Mouse (Mus musculus): ENCODE results near the gene Csrnp3.

Csrnp3 gene

DNA sequence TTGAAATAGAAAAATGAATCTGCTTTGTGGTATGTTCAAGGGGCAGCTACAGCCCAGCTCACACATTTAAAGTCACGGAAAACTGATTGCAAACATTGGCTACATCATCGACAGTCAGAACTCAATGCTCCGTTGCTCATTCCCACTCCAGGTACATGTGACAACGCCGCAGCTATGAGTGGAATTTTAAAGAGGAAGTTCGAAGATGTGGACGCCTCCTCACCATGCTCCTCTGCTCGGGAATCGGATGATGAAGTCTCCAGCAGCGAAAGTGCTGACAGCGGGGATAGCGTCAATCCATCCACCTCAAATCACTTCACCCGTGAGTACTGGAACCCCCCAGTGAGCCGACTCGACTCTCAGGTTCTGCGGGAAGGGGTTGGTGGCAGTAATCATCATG is 103.2 kb downstream of the Csrnp3 start:
- DNase-seq (ENCODE audit: low read depth, low spot score): no peak

- no peak for DNase-seq (ENCODE audit: low read depth, low spot score)
Measured at GRCm38 (mm10) chr2:65953726-65954340, 108.3 kb downstream of the Csrnp3 start.

DNA sequence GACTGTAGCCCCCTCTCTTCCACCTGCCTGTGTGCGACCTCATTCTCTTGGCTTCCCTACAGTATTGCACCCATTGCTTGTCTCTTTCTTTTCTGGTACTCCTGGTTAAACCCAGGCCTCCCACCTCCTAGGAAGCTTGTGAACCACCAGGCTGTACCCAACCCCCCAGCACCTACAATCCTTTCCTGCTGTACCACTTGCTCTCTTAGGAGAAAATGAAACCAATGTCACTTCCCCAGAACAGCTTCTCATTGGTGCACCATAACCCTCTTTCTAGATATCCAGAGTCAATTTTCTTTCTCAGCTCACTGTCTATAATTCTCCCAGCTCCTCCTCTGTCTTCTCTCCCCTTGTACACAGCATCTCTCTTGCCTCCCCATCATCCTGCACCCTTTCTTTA is 110.2 kb downstream of the Csrnp3 start:
- no peak for DNase-seq (ENCODE audit: low read depth, low spot score)

GRCm38 (mm10) chr2:65956727-65957126 is 111.2 kb downstream of the Csrnp3 start:
- no peak for DNase-seq (ENCODE audit: low read depth, low spot score)

- no peak for DNase-seq (ENCODE audit: low read depth, low spot score)
Measured at GRCm38 (mm10) chr2:65963420-65963819, 117.9 kb downstream of the Csrnp3 start.

GRCm38 (mm10) chr2:65968810-65969209 is 123.2 kb downstream of the Csrnp3 start:
- no peak for DNase-seq (ENCODE audit: low read depth, low spot score)

- DNase-seq (ENCODE audit: low read depth, low spot score): no peak
Measured at GRCm38 (mm10) chr2:65973907-65974306, 128.3 kb downstream of the Csrnp3 start.

GRCm38 (mm10) chr2:65975383-65975782 is 129.8 kb downstream of the Csrnp3 start:
- DNase-seq (ENCODE audit: low read depth, low spot score): no peak

DNA sequence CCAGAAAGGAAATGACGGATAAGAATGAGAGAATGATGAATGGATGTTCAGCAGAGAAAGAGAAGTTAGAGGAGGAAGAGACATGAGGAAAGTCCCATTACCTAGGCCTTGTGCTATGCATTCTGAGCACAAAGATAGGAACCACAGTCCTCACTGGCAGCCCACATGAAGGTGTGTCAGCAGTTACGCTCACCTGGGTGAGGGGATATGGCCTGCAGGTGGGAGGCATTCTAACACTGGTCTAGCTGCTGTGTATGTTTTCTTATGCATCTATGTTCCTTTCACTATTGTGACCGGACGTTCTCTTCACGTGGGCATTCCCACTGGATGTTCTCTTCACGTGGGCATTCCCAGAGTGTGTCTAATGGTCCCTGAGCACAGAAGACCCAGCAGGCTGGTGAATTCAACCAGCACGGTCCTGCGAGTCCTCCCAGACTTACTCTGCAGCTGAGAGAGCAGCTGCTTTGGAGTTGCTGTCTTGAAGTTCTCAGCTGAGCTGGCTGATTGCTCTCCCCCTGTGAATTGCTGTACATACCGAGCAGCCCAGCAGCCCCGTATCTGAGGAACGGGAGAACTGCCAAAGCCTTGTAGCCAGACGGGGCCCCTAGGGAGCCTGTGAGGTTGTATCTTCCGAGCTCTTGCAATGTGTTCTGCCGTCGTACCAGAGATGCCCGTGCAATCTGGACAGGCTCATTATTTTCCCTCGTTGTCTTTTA is 133.9 kb downstream of the Csrnp3 start:
- no peak for DNase-seq (ENCODE audit: low read depth, low spot score)

DNA sequence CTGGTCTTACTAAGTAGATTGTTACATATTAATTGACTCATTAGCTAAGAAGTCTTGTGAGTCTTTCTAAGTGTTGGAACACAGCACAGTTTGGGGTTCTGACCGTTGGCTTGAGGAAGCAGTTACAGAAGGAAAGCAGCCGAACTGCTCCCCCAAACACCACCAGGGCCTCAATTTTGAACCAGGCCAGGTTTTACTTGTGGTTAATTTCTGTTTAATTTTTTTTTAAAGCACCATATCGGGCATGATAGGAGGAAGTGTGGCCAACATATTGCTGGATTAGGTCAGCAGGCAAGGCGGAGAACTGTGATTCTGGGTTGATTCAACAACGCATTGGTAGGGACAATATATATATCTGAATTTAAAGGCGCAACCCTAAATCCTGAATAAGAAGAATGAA is 135.9 kb downstream of the Csrnp3 start:
- no peak for DNase-seq (ENCODE audit: low read depth, low spot score)

- no peak for DNase-seq (ENCODE audit: low read depth, low spot score)
Measured at GRCm38 (mm10) chr2:65981965-65982364, 136.4 kb downstream of the Csrnp3 start.

DNA sequence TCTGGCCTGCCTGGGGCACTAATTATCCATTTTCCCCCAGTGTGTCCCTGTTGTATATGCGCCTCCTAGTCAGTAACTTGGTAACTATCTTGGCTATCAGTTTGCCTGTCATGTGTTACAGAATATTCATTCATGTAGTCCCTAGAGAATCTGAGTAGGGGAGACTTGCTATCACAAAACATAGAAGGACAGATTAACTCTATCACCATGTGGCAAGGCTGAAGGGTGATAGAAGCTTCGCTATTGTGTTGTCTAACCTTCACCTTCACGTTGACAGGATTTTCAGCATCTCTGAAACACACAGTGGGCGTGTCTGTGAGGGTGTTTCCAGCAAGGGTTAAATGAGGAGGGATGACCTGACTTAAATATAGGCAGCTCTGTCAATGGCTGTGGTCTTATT is 140.1 kb downstream of the Csrnp3 start:
- no peak for DNase-seq (ENCODE audit: low read depth, low spot score)

GRCm38 (mm10) chr2:65987069-65987468 is 141.5 kb downstream of the Csrnp3 start:
- no peak for DNase-seq (ENCODE audit: low read depth, low spot score)

DNA sequence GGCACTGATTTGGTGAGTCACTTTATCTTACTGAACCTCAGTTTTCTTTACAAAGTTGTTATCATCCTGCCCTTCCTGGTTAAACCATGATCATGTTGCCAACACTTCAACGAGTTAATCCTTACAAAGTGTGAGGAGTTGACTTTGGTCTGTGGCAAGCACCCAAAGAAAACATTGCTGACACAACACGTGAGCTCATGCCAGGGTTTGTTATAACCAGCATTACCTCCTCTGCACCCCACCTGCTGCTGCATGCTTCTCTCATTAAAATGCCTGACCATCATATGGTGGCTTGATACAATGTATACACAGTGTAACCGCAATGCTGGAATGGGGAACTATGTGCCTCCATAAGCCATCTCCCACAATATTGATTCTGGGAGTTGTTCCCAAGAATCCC is 142.0 kb downstream of the Csrnp3 start:
- no peak for DNase-seq (ENCODE audit: low read depth, low spot score)

DNA sequence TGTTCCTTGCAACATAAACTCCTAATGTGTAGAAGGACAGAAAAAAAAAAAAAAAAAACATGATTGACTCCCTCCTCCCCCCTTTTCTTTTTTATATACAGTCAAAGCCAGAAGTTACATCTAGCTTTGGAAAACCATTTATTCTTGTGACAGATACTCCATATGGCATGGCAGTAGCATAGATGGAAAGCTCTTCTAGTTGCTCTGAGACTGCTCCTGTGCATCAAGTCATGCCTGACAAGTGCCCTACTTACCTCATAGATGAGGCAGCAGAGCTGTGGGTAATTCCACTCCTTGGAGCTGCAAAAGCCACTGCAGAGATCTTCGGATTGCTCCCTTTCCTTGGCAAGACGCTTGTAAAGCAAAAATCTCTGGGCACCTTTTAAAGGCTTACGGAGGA is 143.2 kb downstream of the Csrnp3 start:
- DNase-seq (ENCODE audit: low read depth, low spot score): no peak

GRCm38 (mm10) chr2:65990108-65990507 is 144.5 kb downstream of the Csrnp3 start:
- no peak for DNase-seq (ENCODE audit: low read depth, low spot score)

GRCm38 (mm10) chr2:65990754-65991153 is 145.2 kb downstream of the Csrnp3 start:
- no peak for DNase-seq (ENCODE audit: low read depth, low spot score)

DNA sequence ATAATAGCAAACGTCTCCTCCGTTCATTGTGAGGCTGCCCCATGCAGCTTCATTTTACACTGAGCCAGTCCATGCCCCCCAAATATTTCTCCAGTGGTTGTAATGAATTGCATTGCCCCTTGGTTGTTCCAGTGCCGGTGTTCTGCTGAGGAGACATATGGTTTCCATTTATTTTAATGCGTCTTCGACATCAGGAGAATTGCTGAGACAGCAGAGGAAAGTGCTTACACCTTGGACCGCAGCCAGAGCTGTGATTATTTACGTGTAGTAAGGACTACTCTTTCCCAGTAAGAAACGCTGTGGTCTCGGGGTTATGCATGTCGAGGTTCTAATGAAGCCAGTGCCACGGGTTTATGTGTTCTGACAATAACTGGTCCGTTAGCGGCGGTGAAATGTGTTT is 147.8 kb downstream of the Csrnp3 start:
- no peak for DNase-seq (ENCODE audit: low read depth, low spot score)

- no peak for DNase-seq (ENCODE audit: low read depth, low spot score)
Measured at GRCm38 (mm10) chr2:65994886-65995468, 149.4 kb downstream of the Csrnp3 start.

- DNase-seq (ENCODE audit: low read depth, low spot score): no peak
Measured at GRCm38 (mm10) chr2:65998747-65999146, 153.2 kb downstream of the Csrnp3 start.

DNA sequence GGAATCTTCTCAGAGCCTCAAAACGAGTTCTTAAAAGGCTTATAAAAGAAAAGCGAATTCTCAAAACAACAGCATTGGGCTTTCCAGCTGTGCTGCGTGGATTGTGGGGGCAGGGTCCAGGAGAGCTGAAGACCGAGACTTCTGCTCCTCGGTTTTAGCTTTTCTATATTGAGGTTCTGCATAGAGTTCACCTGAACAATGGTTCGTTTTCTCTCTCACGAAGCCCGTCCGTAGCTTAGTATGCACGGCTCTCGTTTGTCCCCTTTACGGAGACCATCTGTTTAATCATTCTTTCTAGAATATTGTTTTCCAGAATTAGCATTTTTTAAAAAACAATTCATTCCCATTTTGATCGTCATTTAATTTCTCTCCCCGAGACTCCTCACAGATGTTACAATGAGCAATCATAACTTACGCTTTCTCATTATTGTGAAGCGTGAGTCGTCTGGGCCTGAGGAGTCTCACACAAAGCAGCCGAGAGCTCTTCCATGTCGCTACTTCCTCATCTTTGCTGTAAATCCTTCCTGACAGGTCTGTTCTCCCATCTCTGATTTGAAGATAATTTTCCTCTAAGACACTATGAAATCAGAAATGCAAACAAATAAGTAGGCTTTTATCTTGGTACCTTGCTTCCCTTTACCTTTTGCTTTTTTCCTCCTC is 163.6 kb downstream of the Csrnp3 start:
- DNase-seq (ENCODE audit: low read depth, low spot score): no peak

DNA sequence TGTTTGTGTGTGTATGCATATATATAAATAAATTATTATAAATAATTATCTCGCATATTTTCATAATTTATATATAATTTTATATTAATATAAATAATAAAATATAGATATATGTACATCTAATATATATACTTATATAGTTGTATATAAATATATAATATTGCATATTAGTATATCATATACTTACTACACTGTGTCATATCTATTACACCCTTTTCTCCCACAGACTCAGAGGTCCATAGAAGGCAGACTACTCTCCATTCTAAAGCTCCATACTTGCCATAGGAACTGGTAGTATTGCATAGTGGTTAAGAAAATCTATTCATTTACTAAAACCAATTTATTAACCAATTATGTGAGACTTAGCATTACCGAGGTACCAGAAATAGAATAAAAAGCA is 164.1 kb downstream of the Csrnp3 start:
- DNase-seq (ENCODE audit: low read depth, low spot score): no peak

GRCm38 (mm10) chr2:66018711-66019110 is 173.1 kb downstream of the Csrnp3 start:
- DNase-seq (ENCODE audit: low read depth, low spot score): no peak

Data from CD4-positive helper T cell, adult 2 months (primary cell).